Mouse (Mus musculus) small intestine, adult 2 months (tissue): ENCODE measurements at regions not wholly inside any gene's neighbourhood (a gene's known extent, or its start where the extent isn't known, plus 50 kb on each side); places are given as distances from the start of the nearest gene placed in this dataset.
"Not testable (repeated sequence)": the region's sequence is repeated elsewhere in the genome, so short reads cannot be mapped to it uniquely, and the experiment has no call there.

Experiments
- CTCF ChIP-seq: fragments of 200-500 bp; IDR thresholded peaks from 2 replicates; pipeline ENCODE4 v1.5.1; 2012; ENCODE audit warnings: low read depth, mild to moderate bottlenecking, control low read depth, inconsistent platforms, low read length, moderate library complexity, mixed read lengths; ENCODE audit not compliant: insufficient replicate concordance, insufficient read length; ENCODE audit errors: extremely low read depth
- POLR2A ChIP-seq: fragments of 200-500 bp; IDR thresholded peaks from 2 replicates; pipeline ENCODE4 v1.6.1; 2012; ENCODE audit warnings: low read depth, mild to moderate bottlenecking, control low read depth, inconsistent platforms, low read length, moderate library complexity

GRCm38 (mm10) chr13:3373522-3374220 is 164.2 kb upstream of the Gdi2 start:
- TF ChIP-seq CTCF, POLR2A: not testable (repeated sequence)
